Mouse (Mus musculus) T-helper 1 cell (primary cell): Measurements from ENCODE around the gene Stat6.

Experiments
- in situ Hi-C: fragments of 300-600 bp; cut with MboI, MseI; formaldehyde crosslinking; loops from one replicate; pipeline ENCODE4 v1.15.1; 2025; ENCODE audit warnings: high pct_unique_total_duplicates

The Stat6 gene

GRCm38 (mm10) chr10:127642772-127643552, at the start of gene Stat6:
Stat6 (plus strand) TSS chr10:127642986.
- in situ Hi-C loops: no loop called here

GRCm38 (mm10) chr10:127594405-127594804, 48.4 kb upstream of the Stat6 start:
- in situ Hi-C loops: no loop called here

GRCm38 (mm10) chr10:127594930-127595715, 47.7 kb upstream of the Stat6 start:
- in situ Hi-C loops: no loop called here

- in situ Hi-C loops: no loop called here
Measured at GRCm38 (mm10) chr10:127596321-127596941, 46.4 kb upstream of the Stat6 start.

GRCm38 (mm10) chr10:127597311-127597901, 45.4 kb upstream of the Stat6 start:
- in situ Hi-C loops: no loop called here

- in situ Hi-C loops: no loop called here
Measured at GRCm38 (mm10) chr10:127598607-127599006, 44.2 kb upstream of the Stat6 start.

- in situ Hi-C loops: no loop called here
Measured at GRCm38 (mm10) chr10:127599252-127599651, 43.5 kb upstream of the Stat6 start.

GRCm38 (mm10) chr10:127599779-127600541, 42.8 kb upstream of the Stat6 start:
- in situ Hi-C loops: no loop called here

GRCm38 (mm10) chr10:127602194-127602593, 40.6 kb upstream of the Stat6 start:
- in situ Hi-C loops: no loop called here

GRCm38 (mm10) chr10:127603437-127604371, 39.1 kb upstream of the Stat6 start:
- in situ Hi-C loops: no loop called here

- in situ Hi-C loops: no loop called here
Measured at GRCm38 (mm10) chr10:127604465-127605250, 38.1 kb upstream of the Stat6 start.

GRCm38 (mm10) chr10:127605251-127605547, 37.6 kb upstream of the Stat6 start:
- in situ Hi-C loops: no loop called here

GRCm38 (mm10) chr10:127605756-127606155, 37.0 kb upstream of the Stat6 start:
- in situ Hi-C loops: no loop called here

GRCm38 (mm10) chr10:127607059-127607458, 35.7 kb upstream of the Stat6 start:
- in situ Hi-C loops: no loop called here

- in situ Hi-C loops: no loop called here
Measured at GRCm38 (mm10) chr10:127609415-127610065, 33.2 kb upstream of the Stat6 start.

GRCm38 (mm10) chr10:127610066-127610415, 32.7 kb upstream of the Stat6 start:
- in situ Hi-C loops: no loop called here

- in situ Hi-C loops: no loop called here
Measured at GRCm38 (mm10) chr10:127612079-127612775, 30.6 kb upstream of the Stat6 start.
